Mouse (Mus musculus) stomach, embryonic 14.5 days (tissue): ENCODE data around the gene Dnajc4. TPM values are rescaled to one million over a fixed set of nuclear protein-coding genes. Genes with fewer than 3 reads are reported as not detected.

Source experiments
- ATAC-seq: fragments of 200-750 bp; cut with Nextera tagmentation; 2 replicates; pipeline ENCODE4 v1.8.0; 2017; ENCODE audit warnings: low read depth, moderate TSS enrichment; ENCODE audit not compliant: insufficient number of reproducible peaks, insufficient read depth, low FRiP score
- H3K27ac ChIP-seq: fragments of 300-500 bp; sonication (generic); 2 replicates; pipeline ENCODE4 v1.5.1; 2014; ENCODE audit warnings: mild to moderate bottlenecking, low read length, moderate library complexity, mixed read lengths
- H3K27me3 ChIP-seq: fragments of 300-500 bp; sonication (generic); 2 replicates; pipeline ENCODE4 v1.6.1; 2014; ENCODE audit warnings: low read length, control low read depth, mixed read lengths; ENCODE audit not compliant: control insufficient read depth, insufficient read depth
- H3K36me3 ChIP-seq: fragments of 300-500 bp; sonication (generic); 2 replicates; pipeline ENCODE4 v1.6.1; 2014; ENCODE audit warnings: mild to moderate bottlenecking, control low read depth, low read length, moderate library complexity, mixed read lengths; ENCODE audit not compliant: control insufficient read depth, insufficient read depth
- H3K4me1 ChIP-seq: fragments of 300-500 bp; sonication (generic); 2 replicates; pipeline ENCODE4 v1.6.1; 2014; ENCODE audit warnings: low read length, control low read depth, mixed read lengths; ENCODE audit not compliant: control insufficient read depth, insufficient read depth
- H3K4me2 ChIP-seq: fragments of 300-500 bp; sonication (generic); replicated peaks from 2 replicates; pipeline ENCODE4 v1.6.1; 2014; ENCODE audit warnings: low read depth, low read length, control low read depth
- H3K4me3 ChIP-seq: fragments of 300-500 bp; sonication (generic); 2 replicates; pipeline ENCODE4 v1.5.1; 2014; ENCODE audit warnings: low read depth, low read length, control low read depth
- H3K9ac ChIP-seq: fragments of 300-500 bp; sonication (generic); replicated peaks from 2 replicates; pipeline ENCODE4 v1.6.1; 2014; ENCODE audit warnings: low read depth, mild to moderate bottlenecking, control low read depth, low read length, moderate library complexity, mixed read lengths
- H3K9me3 ChIP-seq: fragments of 300-500 bp; sonication (generic); 2 replicates; pipeline ENCODE4 v1.6.1; 2016; ENCODE audit warnings: low read depth, low read length, control low read depth; ENCODE audit not compliant: control insufficient read depth
- WGBS: fragments of 180-500 bp; shearing (Covaris S2); extraction: QIAGEN DNeasy Blood & Tissue Kit; methylation state at CpG from one replicate; pipeline ENCODE4 v1.1.7; 2014; 5-methylcytosine and 5-hydroxymethylcytosine counted together
- polyA plus RNA-seq: library from polyadenylated mRNA; unstranded; fragments of >200 nt; fragmentation: Nextera tagmentation; extraction: Ambion mirVana; gene quantifications from 2 replicates; pipeline ENCODE4 v1.2.1, GENCODE M21; 2014

The Dnajc4 gene
- polyA plus RNA-seq, 1 experiment from 2014 or later, result 31.2 TPM

DNA sequence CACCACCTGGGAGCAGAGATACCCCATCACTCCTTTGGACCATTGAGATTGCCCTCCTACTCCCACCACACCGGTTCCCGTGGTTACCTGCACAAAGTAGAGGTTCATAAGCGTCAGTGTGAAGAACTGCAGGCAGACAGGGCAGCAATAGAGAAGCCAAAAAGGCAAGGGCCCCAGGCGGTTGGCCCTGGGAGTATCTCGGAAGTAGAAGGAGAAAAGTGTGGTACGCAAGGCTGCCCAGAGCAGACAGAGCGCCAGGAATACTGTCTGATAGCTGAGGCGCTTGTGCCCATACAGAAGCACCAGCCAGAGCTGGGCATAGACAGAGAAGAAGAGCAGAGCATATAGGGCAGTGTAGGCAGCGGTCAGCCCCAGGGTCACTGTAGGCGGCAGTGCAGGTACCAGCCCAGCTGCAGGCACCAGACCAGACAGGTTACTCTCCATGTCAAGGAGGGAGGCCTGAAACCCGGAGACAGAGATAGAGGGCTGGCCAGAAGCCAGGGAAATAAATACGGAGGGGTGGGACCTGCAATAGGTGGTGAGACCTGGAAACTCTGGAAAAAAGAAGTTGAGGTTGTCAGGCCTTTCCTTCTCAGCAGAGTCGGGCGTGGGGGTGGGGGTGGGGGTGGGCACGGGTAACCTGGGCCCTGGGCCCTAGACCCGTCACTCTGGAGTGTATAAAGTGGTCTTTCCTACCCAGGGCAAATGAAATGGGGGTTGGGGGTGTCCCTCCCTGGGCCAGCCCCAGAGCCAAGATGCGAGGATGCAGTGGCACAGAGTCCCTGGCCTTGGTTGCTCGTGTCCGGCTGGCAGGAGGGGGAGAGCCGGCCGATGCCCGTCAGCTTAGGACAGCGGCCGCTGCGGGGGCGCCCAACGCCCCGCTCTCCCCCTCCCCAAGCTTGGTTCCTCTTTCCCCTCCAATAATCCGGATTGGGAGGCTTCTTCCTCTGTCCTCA lies 51.7 kb downstream of the Dnajc4 start:
- Histone ChIP-seq H3K4me1 (peaks cover 11% of the 10 kb centered on the region; the same call in 1 of the 2 replicates), H3K4me3 (peak overlapping the region; percentile 85), H3K9ac (peak overlapping the region; percentile 82; the same call in 1 of the 2 replicates), H3K4me2 (peak overlapping the region; percentile 99), H3K36me3 (no peaks in the 10 kb centered on the region; the same call in 1 of the 2 replicates), H3K9me3 (no peaks in the 10 kb centered on the region), H3K27me3 (peaks cover 6% of the 10 kb centered on the region; the same call in 1 of the 2 replicates), H3K27ac (no peak overlapping the region; the same call in 1 of the 2 replicates)
- ATAC-seq, result no peak; the same call in 1 of the 2 replicates
- 20% methylated on average over 29 of the region's 29 CpGs for WGBS

DNA sequence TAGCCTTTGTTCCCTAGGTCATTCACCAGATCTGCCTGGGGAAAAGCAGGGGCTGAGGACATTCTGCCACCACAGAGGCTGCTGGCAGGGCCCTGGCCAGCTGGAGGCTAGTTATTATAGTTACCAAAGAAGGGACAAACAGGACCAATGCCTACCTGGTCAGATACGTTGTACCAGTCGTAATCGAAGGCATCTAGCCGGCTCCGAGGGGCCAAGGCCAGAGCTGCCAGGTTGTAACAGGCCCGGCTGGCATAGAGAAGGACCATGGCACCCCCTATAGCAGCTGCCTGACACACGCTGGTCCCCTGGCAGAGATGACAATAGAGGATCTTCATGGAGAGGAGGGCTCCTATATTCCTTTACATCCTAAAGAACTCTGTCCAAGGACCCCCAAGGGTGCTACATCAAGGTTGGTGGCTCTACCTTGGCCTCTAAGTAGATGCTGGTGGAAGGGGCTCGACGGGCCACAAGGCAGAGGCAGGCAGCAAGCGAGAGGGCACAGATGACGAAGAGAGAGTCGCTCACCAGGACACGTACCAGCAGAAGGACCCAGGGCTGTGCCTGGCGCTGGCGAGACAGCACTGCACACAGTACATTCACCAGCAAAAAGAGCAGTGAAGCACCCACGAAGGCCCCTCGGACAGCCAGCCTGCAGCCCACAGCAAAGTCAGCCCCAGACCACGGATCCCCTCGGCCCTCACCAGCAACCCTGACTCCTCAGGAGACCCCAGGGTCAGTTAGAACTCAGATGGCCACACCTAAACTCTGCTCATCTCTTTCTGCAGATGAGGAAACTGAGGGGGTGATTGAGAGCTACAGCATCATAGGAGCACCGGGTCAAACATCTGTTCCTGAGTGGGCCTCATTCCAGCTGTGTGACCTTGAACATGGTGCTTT lies 53.0 kb downstream of the Dnajc4 start:
- no peak for ATAC-seq
- 91% methylated on average over 20 of the region's 20 CpGs for WGBS

More for the DNA sequence above, 53.0 kb downstream of the Dnajc4 start:
- Histone ChIP-seq H3K27me3 (peaks cover 14% of the 10 kb centered on the region), H3K4me1 (peaks cover 12% of the 10 kb centered on the region; the same call in 1 of the 2 replicates), H3K4me3 (no peak overlapping the region), H3K9me3 (no peaks in the 10 kb centered on the region), H3K27ac (no peak overlapping the region), H3K36me3 (no peaks in the 10 kb centered on the region; the same call in 1 of the 2 replicates), H3K4me2 (no peak overlapping the region), H3K9ac (no peak overlapping the region)

Other genes starting within 250 kb of the Dnajc4 start
- gene Rps6ka4, start 151.9 kb downstream of the Dnajc4 start, polyA plus RNA-seq, result 24.2 and 26.1 TPM in 2 replicates
- gene Ccdc88b, start 134.4 kb downstream of the Dnajc4 start, polyA plus RNA-seq, result 0.59 and 0.80 TPM in 2 replicates
- gene Trmt112, start 82.9 kb downstream of the Dnajc4 start, polyA plus RNA-seq, result 152 and 158 TPM in 2 replicates
- 166 and 172 TPM in 2 replicates for gene Prdx5, start 82.5 kb downstream of the Dnajc4 start, polyA plus RNA-seq
- gene Esrra, start 70.8 kb downstream of the Dnajc4 start, polyA plus RNA-seq, result 6.5 and 6.8 TPM in 2 replicates
- gene Catsperz, start 67.2 kb downstream of the Dnajc4 start, polyA plus RNA-seq, result 1.5 and 1.8 TPM in 2 replicates
- gene Kcnk4, start 58.1 kb downstream of the Dnajc4 start, polyA plus RNA-seq, result 0.35 and 0.95 TPM in 2 replicates
- 69.1 and 70.8 TPM in 2 replicates for gene Bad, start 50.7 kb downstream of the Dnajc4 start, polyA plus RNA-seq
- 21.8 and 24.8 TPM in 2 replicates for gene Gpr137, start 50.1 kb downstream of the Dnajc4 start, polyA plus RNA-seq
- gene Ppp1r14b, start 17.6 kb downstream of the Dnajc4 start, polyA plus RNA-seq, result 99.5 and 103 TPM in 2 replicates
- gene Plcb3, start 16.1 kb downstream of the Dnajc4 start, polyA plus RNA-seq, result 50.6 and 56.1 TPM in 2 replicates
- gene Fkbp2, start 12.1 kb downstream of the Dnajc4 start, polyA plus RNA-seq, result 88.3 and 94.1 TPM in 2 replicates
- gene Vegfb, start 4.9 kb downstream of the Dnajc4 start, polyA plus RNA-seq, result 38.5 and 44.7 TPM in 2 replicates
- gene Nudt22, start 3.5 kb upstream of the Dnajc4 start, polyA plus RNA-seq, result 15.3 and 19.6 TPM in 2 replicates
- gene Trpt1, start 3.6 kb upstream of the Dnajc4 start, polyA plus RNA-seq, result 9.6 and 11.5 TPM in 2 replicates
- 8.2 and 8.3 TPM in 2 replicates for gene Fermt3, start 26.9 kb upstream of the Dnajc4 start, polyA plus RNA-seq
- gene Stip1, start 47.4 kb upstream of the Dnajc4 start, polyA plus RNA-seq, result 201 and 210 TPM in 2 replicates
- gene Macrod1, start 64.2 kb upstream of the Dnajc4 start, polyA plus RNA-seq, result 7.7 and 8.3 TPM in 2 replicates
- gene Flrt1, start 113.2 kb upstream of the Dnajc4 start, polyA plus RNA-seq, result 7.4 and 9.2 TPM in 2 replicates
- gene Otub1, start 213.7 kb upstream of the Dnajc4 start, polyA plus RNA-seq, result 222 and 238 TPM in 2 replicates
- 1,044 and 1,144 TPM in 2 replicates for gene Cox8a, start 225.0 kb upstream of the Dnajc4 start, polyA plus RNA-seq
- gene Naa40, start 248.6 kb upstream of the Dnajc4 start, polyA plus RNA-seq, result 59.4 and 59.6 TPM in 2 replicates